Mouse (Mus musculus) testis, adult 2 months (tissue): ENCODE data around the gene Sycp2l.

Experiments used
- CTCF ChIP-seq: fragments of 200-500 bp; IDR thresholded peaks from 2 replicates; pipeline ENCODE4 v1.5.1; 2012; ENCODE audit warnings: low read depth, mild to moderate bottlenecking, inconsistent platforms, low read length, moderate library complexity; ENCODE audit not compliant: control insufficient read depth, insufficient read depth, insufficient replicate concordance
- POLR2A ChIP-seq: fragments of 200-500 bp; IDR thresholded peaks from 2 replicates; pipeline ENCODE4 v1.6.1; 2012; ENCODE audit warnings: low read depth, mild to moderate bottlenecking, inconsistent platforms, low read length, moderate library complexity; ENCODE audit not compliant: control insufficient read depth

GRCm38 (mm10) chr13:41088746-41089145 is 25.4 kb upstream of the Sycp2l start:
- TF ChIP-seq POLR2A, result no peak
- TF ChIP-seq CTCF, result no peak
